8 mouse cellular contexts compared by ENCODE assay signal in genomic region chr12:21227076-21227980, GRCm38 (mm10). TPM values are rescaled to one million over a fixed set of nuclear protein-coding genes. Genes with fewer than 3 reads are reported as not detected.
DNase-seq lines count a peak whose midpoint lies in the region; ATAC-seq and TF ChIP-seq lines count a peak whose summit lies in the region.

No protein-coding gene starts in this region.

- H3K27me3 ChIP-seq in heart, embryonic 12.5 days (replicated peaks) = no peaks in the 10 kb centered on the region
- no peaks in the 10 kb centered on the region for H3K27me3 ChIP-seq in kidney, postnatal 0 days (ENCODE audit: insufficient read depth, low read length)
- no peaks in the 10 kb centered on the region for H3K27me3 ChIP-seq in stomach, postnatal 0 days (ENCODE audit: control insufficient read depth, insufficient read depth, low read length)

- H3K4me2 ChIP-seq in heart, embryonic 12.5 days = no peak overlapping the region
- no peak overlapping the region for H3K4me2 ChIP-seq in kidney, postnatal 0 days (ENCODE audit: low read length)
- H3K4me2 ChIP-seq in stomach, postnatal 0 days (replicated peaks; ENCODE audit: low read depth) = no peak overlapping the region

- no peak for DNase-seq in left cerebral cortex, adult 2 months (ENCODE audit: extremely low spot score in 1 of 2, low spot score in 2 of 2)
- no peak for DNase-seq in left cerebral cortex, adult 9 months (ENCODE audit: low spot score in 2 of 2)
- peak; percentile 52 for DNase-seq in ZHBTc4 (ENCODE audit: low read depth, low spot score)
- peak; percentile 88 for DNase-seq in kidney, postnatal 0 days (ENCODE audit: low spot score)
- DNase-seq in stomach, postnatal 0 days (ENCODE audit: low spot score) = peak; percentile 87

- H3K4me1 ChIP-seq in heart, embryonic 12.5 days (replicated peaks) = peaks cover 23% of the 10 kb centered on the region
- H3K4me1 ChIP-seq in kidney, postnatal 0 days (replicated peaks; ENCODE audit: insufficient read depth, low read length) = 0 out of 2 replicates have a peak, but pooled peaks cover 5% of the 10 kb centered on the region
- H3K4me1 ChIP-seq in stomach, postnatal 0 days (replicated peaks; ENCODE audit: control insufficient read depth, insufficient read depth) = 0 out of 2 replicates have a peak, but pooled peaks cover 5% of the 10 kb centered on the region

- H3K9ac ChIP-seq in heart, embryonic 12.5 days = no peak overlapping the region
- H3K9ac ChIP-seq in kidney, postnatal 0 days (ENCODE audit: low read depth, low read length) = no peak overlapping the region
- H3K9ac ChIP-seq in stomach, postnatal 0 days (ENCODE audit: low read length) = no peak overlapping the region

- H3K4me3 ChIP-seq in left cerebral cortex, adult 2 months = no peak overlapping the region
- H3K4me3 ChIP-seq in heart, embryonic 12.5 days = no peak overlapping the region
- no peak overlapping the region for H3K4me3 ChIP-seq in kidney, postnatal 0 days (replicated peaks; ENCODE audit: low read depth, low read length)
- H3K4me3 ChIP-seq in stomach, postnatal 0 days (ENCODE audit: low read depth, low read length) = no peak overlapping the region

- intact Hi-C loops in left cerebral cortex, adult 2 months (cut with DNase I) = loop anchor here (1.0 kb wide), 1 partner anchor 116 kb away; no protein-coding TSS in a partner anchor

- TF ChIP-seq EP300 in stomach, postnatal 0 days (optimal IDR thresholded peaks at IDR 0.05) = no peak

- H3K9me3 ChIP-seq in heart, embryonic 12.5 days (replicated peaks) = no peaks in the 10 kb centered on the region
- H3K9me3 ChIP-seq in kidney, postnatal 0 days (replicated peaks; ENCODE audit: low read length) = no peaks in the 10 kb centered on the region
- H3K9me3 ChIP-seq in stomach, postnatal 0 days (ENCODE audit: control insufficient read depth, low read length) = no peaks in the 10 kb centered on the region

- H3K36me3 ChIP-seq in heart, embryonic 12.5 days = peaks cover 40% of the 10 kb centered on the region
- H3K36me3 ChIP-seq in kidney, postnatal 0 days (ENCODE audit: insufficient read depth, low read length) = peaks cover 6% of the 10 kb centered on the region; the same call in 1 of the 2 replicates
- H3K36me3 ChIP-seq in stomach, postnatal 0 days (ENCODE audit: control insufficient read depth, insufficient read depth, low read length) = no peaks in the 10 kb centered on the region

- H3K27ac ChIP-seq in left cerebral cortex, adult 2 months = peak overlapping the region; percentile 69
- peak overlapping the region; percentile 70 for H3K27ac ChIP-seq in heart, embryonic 12.5 days (ENCODE audit: poor library complexity, severe bottlenecking)
- peak overlapping the region; percentile 39; the same call in 1 of the 2 replicates for H3K27ac ChIP-seq in kidney, postnatal 0 days
- H3K27ac ChIP-seq in stomach, postnatal 0 days (replicated peaks) = peak overlapping the region; percentile 82

- peak; percentile 56 for TF ChIP-seq CTCF in left cerebral cortex, adult 2 months (IDR thresholded peaks at IDR 0.05)
- TF ChIP-seq CTCF in kidney, postnatal 0 days (IDR thresholded peaks at IDR 0.05; ENCODE audit: low read depth) = peak; percentile 65
- TF ChIP-seq CTCF in stomach, postnatal 0 days (IDR thresholded peaks at IDR 0.05; ENCODE audit: low read depth) = peak; percentile 67

- peak; percentile 71 for ATAC-seq in common myeloid progenitor, adult 5-6 weeks (replicated peaks; ENCODE audit: low read depth, poor library complexity, severe bottlenecking)
- peak; percentile 49; the same call in 1 of the 2 replicates for ATAC-seq in heart, embryonic 12.5 days (ENCODE audit: insufficient number of reproducible peaks, low FRiP score)
- peak; percentile 57 for ATAC-seq in kidney, postnatal 0 days (replicated peaks; ENCODE audit: low FRiP score, low read depth)
- ATAC-seq in megakaryocyte, adult 5-6 weeks (ENCODE audit: poor library complexity, severe bottlenecking) = peak; percentile 59
- ATAC-seq in stomach, postnatal 0 days (ENCODE audit: low FRiP score, low TSS enrichment) = peak; percentile 90

- 20% methylated on average over 6 of the region's 6 CpGs for WGBS in heart, embryonic 12.5 days
- WGBS in kidney, postnatal 0 days = 53% methylated on average over 6 of the region's 6 CpGs
- WGBS in stomach, postnatal 0 days = 30% methylated on average over 6 of the region's 6 CpGs

RNA-seq across cellular contexts. Expression of gene Cpsf3, which starts 57.9 kb away (rescaled TPM):
- 10 to 100 TPM; 43.8 to 54.1 TPM for total RNA-seq in left cerebral cortex, adult 2 months (2021)
- 78.3 and 91.3 TPM in 2 replicates for total RNA-seq in common myeloid progenitor, adult 5-6 weeks (2017)
- 74.3 and 76.3 TPM in 2 replicates for polyA plus RNA-seq in heart, embryonic 12.5 days (2016; fragmentation: Nextera tagmentation; extraction: Ambion mirVana)
- polyA plus RNA-seq in kidney, postnatal 0 days (2015; fragmentation: Nextera tagmentation; extraction: Ambion mirVana) = 81.0 and 83.5 TPM in 2 replicates
- 111 and 130 TPM in 2 replicates for total RNA-seq in megakaryocyte, adult 5-6 weeks (2015)
- total RNA-seq in megakaryocyte, adult 5-6 weeks (2017) = 68.0 and 82.5 TPM in 2 replicates
- polyA plus RNA-seq in stomach, postnatal 0 days (2015; fragmentation: Nextera tagmentation; extraction: Ambion mirVana) = 45.2 and 48.1 TPM in 2 replicates

RNA-seq across cellular contexts. Expression of gene Itgb1bp1, which starts 58.8 kb away (rescaled TPM):
- total RNA-seq in left cerebral cortex, adult 2 months (2021) = 10 to 100 TPM; 33.4 to 34.3 TPM
- total RNA-seq in common myeloid progenitor, adult 5-6 weeks (2017) = 14.8 and 27.8 TPM in 2 replicates
- polyA plus RNA-seq in heart, embryonic 12.5 days (2016; fragmentation: Nextera tagmentation; extraction: Ambion mirVana) = 31.4 and 31.9 TPM in 2 replicates
- 50.9 and 52.6 TPM in 2 replicates for polyA plus RNA-seq in kidney, postnatal 0 days (2015; fragmentation: Nextera tagmentation; extraction: Ambion mirVana)
- total RNA-seq in megakaryocyte, adult 5-6 weeks (2015) = 47.5 and 50.9 TPM in 2 replicates
- total RNA-seq in megakaryocyte, adult 5-6 weeks (2017) = 28.6 and 35.0 TPM in 2 replicates
- polyA plus RNA-seq in stomach, postnatal 0 days (2015; fragmentation: Nextera tagmentation; extraction: Ambion mirVana) = 31.6 and 32.6 TPM in 2 replicates

Comparison
In these comparisons a context has a peak if more than half of its experiments do, and no peak if none do; other contexts are left out.
1. DNase-seq: peak in ZHBTc4 (single experiment), kidney, postnatal 0 days (single experiment) and stomach, postnatal 0 days (single experiment); none in left cerebral cortex, adult 2 months (0 of 2) and left cerebral cortex, adult 9 months (0 of 2).
2. Peak in every context shown above with its lines, with median percentiles within 50 percentile points of each other: H3K27ac ChIP-seq, CTCF ChIP-seq and ATAC-seq.